Mouse (Mus musculus): ENCODE measurements around the gene Fto.

Gene Fto

DNA sequence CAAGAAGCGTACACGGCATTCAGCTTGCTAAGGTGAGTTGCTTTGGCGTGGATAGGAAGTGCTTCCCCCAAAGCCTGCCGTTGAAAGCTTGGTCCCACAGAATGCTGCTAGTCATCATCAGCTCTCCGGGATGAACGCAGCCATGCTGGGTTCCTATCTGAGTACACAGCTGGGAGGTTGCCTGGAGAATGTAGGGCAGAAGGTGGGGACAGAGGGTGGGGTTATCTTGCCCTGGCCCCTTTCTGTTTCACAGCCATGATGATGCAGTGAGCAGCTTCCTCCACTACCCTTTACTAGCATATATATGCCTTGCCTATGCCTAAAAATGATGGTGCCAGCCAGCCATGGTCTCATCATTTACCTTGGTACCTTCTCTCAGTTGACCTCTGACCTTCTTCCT is 147.6 kb downstream of the Fto start:
- DNase-seq: peak in 1 of 2 experiments; percentile 23

- no peak for DNase-seq
These were observed 150.4 kb downstream of the Fto start for GRCm38 (mm10) chr8:91463757-91464156.

GRCm38 (mm10) chr8:91467463-91467862 is 154.1 kb downstream of the Fto start:
- DNase-seq: no peak

DNA sequence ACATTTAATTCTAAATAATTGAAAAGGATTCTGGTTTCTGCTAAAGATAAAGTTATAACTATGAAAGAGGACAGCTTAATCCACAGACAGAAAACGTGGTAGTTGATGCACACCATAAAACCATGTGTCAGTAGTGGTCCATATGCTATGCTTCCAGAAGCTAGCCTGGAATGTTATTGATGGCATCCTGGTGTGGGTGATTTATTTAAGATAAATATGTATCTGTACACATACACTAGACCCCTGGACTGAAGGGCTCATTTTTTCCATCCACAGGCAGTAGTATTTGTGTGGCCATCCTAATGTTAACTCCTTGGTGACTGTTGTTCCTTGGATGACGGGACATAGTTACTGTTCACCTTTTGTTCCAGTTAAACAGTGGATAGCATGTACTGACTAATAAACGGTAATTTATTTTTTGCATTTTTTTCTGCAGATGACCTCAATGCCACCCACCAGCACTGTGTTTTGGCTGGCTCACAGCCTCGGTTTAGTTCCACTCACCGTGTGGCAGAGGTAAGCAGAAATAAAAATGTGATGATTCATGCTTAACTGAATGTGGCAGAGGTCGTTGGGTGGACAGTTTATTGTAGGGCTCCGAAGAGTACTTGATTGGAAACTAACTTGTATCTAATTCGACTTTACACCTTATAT is 154.7 kb downstream of the Fto start:
- no peak for DNase-seq

DNA sequence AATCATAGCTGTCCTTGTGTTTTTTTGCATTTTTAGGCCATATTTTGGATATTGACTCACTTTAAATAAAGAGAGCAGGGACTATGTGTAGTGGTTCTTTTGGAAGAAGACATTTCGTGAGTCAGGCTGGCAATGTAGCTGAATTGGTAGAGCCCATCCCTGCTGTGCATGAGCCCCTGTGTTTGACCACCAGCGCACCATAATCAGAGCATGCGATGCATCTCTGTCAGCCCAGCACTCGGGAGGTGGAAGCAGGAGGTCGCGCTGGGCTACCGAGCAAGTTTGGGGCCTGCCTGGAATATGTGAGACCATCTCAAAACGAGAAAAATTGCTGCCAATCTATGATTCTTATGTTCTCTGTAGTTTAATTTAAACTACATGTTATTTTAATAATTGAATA is 156.1 kb downstream of the Fto start:
- DNase-seq: no peak

DNA sequence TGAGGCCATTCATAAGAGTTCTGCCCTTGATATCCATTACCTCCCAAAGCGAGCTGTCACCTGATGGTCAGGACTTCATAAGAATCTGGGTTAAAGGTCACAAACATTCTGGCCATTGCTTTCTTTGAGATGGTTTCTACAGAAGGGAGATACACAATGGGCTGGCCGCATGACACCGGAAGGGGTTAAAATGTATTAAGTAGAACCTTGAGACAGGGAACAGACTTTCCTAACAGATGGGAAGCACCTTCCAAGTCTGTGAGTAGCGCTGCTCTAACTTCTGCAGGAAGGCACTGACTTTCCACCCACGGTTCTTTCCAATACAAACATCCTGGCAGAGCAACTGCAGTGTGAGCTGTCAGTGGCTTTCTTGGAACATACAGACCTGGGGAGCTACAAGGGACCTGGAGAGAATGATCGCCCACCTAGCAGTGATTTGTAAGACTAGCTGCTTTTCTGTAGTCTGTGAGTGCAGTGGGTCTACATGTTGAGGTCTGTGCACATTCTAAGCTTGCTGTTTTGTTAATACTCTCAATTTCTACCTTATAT is 161.5 kb downstream of the Fto start:
- no peak for DNase-seq

DNA sequence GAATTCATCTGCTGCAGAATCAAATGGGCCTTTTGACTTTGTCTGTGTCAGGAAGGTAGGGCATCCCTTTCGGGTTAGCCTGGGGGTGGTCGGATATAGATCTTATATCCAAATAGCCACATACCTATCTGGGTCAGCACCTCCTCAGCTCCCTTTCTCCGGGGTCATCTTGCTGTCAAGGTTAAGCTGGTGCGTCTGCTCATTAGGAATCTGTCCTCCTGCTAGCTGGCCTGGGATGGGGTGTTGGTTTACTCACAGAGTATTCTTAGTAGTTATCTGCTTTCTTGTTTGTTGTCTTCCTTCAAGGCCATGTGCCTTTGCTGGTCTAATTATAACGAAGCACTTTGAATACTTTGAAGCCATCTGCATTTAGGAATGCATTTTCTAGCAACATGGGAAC is 163.7 kb downstream of the Fto start:
- DNase-seq: no peak

DNA sequence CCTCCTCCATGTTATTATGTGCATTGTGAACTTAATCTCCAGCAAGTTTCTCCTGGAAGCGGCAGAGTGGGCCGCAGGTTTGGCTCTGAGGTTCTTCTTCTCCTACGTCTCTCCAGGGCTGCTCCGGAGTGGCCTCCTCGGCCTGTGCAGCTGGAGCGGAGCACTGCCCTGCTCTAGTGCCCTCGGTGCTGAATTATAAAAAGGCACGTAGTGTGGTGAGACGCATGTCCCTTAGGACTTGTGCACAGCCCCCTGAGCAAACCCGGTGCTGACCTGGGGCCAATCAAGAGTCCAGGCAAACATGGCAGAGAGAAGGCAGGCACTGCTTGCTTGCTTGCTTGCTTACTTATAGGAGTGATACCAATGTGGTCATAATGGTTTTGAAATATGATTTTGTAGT is 164.1 kb downstream of the Fto start:
- no peak for DNase-seq

GRCm38 (mm10) chr8:91482511-91482910 is 169.2 kb downstream of the Fto start:
- DNase-seq: no peak

GRCm38 (mm10) chr8:91486394-91486793 is 173.1 kb downstream of the Fto start:
- no peak for DNase-seq

- no peak for DNase-seq
These were observed 174.1 kb downstream of the Fto start for GRCm38 (mm10) chr8:91487456-91487855.

DNA sequence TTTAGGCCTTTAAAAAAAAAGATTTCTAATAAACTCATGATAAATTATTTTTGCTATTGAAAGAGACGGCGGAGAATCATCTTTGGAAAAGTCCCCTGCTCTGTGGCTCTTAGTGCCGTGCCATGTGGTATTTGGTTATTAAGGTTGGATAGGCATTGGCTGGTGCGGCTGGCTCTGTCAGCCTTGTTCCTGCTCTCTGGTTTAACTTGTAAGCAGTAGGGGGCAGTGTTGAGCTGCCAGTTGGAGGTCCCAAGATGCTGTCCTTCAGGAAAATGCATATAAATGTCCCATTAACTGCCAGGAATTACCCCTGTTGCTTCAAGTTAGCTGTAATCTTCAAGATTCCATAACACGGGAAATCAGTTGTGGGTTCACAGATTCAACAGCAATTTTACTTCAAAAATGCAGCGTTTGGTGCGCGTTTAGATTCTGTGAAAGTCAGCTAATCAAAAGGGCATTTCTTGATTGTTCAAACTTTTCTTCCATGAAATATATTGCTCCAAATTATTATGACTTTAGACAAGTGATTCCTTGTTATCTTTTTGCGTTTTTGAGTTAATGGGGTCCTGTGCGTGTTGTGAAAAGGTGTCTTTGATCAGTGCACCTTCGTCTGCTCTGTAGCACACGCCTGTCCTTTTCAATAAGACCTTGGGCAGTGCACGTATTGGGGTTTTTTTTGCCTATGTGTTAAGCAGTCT is 174.9 kb downstream of the Fto start:
- peak; percentile 20 to 28 for DNase-seq

DNA sequence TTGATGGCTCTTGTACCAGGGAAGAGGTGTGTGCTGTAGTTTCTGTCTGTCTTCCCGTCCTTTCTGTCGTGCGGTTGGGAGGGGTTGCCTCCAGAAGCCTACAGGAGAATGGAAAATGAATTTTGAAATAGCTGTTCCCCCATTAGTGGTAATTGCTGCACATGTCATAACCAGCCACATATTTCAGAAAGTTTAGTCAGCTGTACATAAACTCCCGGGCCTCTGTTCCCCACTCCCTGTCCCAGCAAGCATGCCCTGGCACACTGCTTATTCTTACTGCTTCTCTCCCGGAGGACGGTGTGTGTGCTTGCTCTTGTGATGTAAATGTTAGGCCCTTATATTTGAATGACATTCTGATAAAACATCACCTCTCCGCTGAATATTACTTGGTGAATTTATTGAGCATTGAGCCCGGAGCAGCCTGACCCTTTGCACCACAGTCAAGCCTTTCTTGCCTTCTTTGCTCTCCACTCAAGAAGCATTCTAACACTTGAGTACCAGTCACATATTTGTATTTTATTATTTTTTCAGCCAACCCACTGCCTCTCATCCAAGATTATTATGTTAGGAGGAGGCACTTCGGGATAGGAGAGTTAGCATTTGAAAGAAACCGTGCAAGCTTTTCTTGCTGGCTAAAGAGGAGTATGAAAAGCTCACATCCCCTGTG is 175.6 kb downstream of the Fto start:
- no peak for DNase-seq

DNA sequence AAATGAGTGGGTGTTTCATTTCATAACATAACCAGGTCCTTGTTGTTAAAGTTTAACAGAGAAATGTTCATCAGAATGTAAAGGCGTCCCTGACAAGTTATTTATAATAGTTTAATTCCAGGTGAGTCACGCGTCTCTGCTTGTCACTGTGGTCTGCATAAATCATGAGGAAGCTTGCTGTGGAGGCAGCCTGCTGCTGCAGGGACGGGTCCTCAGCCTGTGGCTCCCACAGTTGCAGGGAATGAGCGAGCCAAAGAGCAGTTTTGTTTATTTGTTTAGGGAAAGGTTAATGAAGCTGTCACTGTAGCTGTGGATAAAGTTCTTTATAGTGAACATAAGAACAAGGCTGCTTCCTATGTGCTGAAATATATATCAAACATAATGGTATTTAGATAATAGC is 176.7 kb downstream of the Fto start:
- DNase-seq: no peak

- no peak for DNase-seq
These were observed 180.0 kb downstream of the Fto start for GRCm38 (mm10) chr8:91493373-91493772.

GRCm38 (mm10) chr8:91494501-91495259 is 181.4 kb downstream of the Fto start:
- DNase-seq: no peak

- DNase-seq: no peak
These were observed 181.9 kb downstream of the Fto start for GRCm38 (mm10) chr8:91495260-91495601.

DNA sequence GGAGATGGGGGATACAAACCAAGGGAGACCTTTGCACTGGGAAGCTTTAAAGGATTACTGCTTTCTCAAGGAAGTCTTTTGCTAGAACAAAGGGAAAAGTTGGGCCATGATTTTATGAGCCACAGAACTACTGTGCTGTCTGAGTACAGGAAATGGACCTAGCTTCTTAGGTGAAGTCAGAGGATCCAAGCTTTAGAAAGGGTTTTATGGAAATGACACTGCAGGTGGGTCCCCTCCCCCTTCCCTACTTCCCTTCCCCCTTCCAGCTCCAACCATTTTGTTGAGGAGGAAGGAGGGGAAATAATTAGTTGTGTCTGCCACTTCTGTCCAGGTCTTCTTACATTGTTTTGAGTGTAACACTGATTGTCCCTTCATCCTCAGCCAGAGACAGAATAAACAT is 182.7 kb downstream of the Fto start:
- DNase-seq: no peak

DNA sequence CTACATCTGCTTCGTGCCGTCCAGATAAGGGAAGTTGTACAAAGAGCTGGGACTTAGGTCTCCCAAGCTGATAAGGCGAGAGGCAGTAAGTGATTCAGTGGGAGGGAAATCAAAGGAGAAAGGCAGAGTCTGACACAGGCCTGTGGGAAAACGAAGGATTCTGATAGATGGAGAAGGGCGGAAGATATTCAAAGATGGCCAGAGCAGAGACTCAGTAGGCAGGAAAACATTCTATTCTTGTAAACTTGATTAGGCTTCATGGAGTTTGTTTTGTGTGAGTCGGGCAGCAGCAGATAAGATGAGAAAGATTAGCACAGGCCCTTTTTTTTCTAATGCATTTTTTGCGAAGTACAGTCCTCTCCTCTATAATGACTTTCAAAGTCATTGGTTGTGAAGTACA is 183.6 kb downstream of the Fto start:
- DNase-seq: no peak

DNA sequence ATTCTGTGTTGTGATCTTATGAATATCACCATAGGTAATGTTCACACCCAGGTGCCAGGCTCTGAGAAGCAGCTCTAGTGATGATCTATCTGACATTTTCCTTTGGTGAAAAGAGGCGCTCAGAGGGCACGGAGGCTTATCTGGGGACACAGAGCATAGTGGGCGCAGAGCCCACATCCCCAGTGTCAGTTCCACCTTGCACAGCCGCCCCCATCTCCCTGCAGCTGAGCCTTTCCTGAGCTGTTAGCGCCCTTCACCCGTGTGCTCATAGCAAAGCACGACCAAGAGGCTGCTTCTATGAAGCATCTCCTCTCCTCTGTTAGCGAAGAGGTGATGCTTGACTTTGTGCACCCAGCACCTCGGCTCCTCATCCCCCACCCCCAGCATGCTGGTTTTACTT is 185.3 kb downstream of the Fto start:
- DNase-seq: no peak

- DNase-seq: no peak
These were observed 186.0 kb downstream of the Fto start for GRCm38 (mm10) chr8:91499303-91499702.

DNA sequence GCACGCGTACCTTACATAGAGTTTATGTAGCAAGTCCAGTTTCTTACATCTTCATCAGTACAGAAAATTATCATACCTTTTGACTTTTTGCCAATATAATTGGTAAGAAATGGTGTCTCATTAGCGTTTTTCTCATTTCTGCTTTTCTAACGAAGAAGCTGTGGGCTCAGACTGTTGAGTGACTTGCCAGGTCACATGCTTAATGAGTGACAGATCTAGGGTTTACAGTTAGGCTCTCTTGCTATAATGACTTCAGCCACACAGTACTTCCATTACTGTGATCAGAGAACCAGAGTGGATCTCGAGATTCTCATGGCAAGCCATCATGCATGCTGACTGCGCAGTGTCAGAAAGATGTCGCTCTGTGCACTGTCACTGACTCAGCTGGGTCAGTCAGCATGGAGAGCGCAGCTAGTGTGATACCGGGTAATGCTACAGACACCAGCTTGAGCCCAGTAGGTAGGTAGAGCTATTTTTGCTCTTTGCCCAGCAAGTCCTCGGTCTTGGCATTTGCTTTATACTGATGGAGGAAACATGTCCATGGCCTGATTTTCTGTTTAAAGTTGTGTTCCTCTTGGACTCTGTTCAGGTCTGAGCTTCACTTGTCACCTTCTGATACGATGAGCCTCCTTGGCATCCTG is 188.8 kb downstream of the Fto start:
- DNase-seq: no peak

- no peak for DNase-seq
These were observed 189.5 kb downstream of the Fto start for GRCm38 (mm10) chr8:91502791-91503190.

Data from thymus, postnatal 36 days (tissue).